Mouse (Mus musculus): ENCODE data around the gene Cacng2. TPM values are rescaled to one million over a fixed set of nuclear protein-coding genes. Genes with fewer than 3 reads are reported as not detected.

Gene Cacng2
- polyA plus RNA-seq, 1 experiment from 2014 or later, result not detected

GRCm38 (mm10) chr15:78080326-78080725 lies 39.5 kb downstream of the Cacng2 start:
- TF ChIP-seq EP300 (IDR thresholded peaks at IDR 0.05) (no peak), CTCF (IDR thresholded peaks at IDR 0.05) (no peak)
- Histone ChIP-seq H3K4me1 (ENCODE audit: insufficient read depth, low read depth, low read length) (no peaks in the 10 kb centered on the region), H3K36me3 (ENCODE audit: insufficient read depth, low read length) (no peaks in the 10 kb centered on the region), H3K27me3 (replicated peaks; ENCODE audit: insufficient read depth, low read length) (no peaks in the 10 kb centered on the region), H3K9ac (replicated peaks; ENCODE audit: low read depth) (no peak overlapping the region), H3K4me3 (ENCODE audit: low read depth, low read length) (no peak overlapping the region), H3K4me2 (replicated peaks; ENCODE audit: low read depth, low read length) (no peak overlapping the region), H3K9me3 (ENCODE audit: low read length) (no peaks in the 10 kb centered on the region), H3K27ac (ENCODE audit: low read length) (no peak overlapping the region)
- no peak for DNase-seq (ENCODE audit: low spot score)
- WGBS, result 64% methylated on average over 4 of the region's 4 CpGs
- ATAC-seq, result no peak

GRCm38 (mm10) chr15:78078776-78079628 lies 40.8 kb downstream of the Cacng2 start:
- H3K4me1 ChIP-seq (ENCODE audit: insufficient read depth, low read depth, low read length), result no peaks in the 10 kb centered on the region
- H3K4me2 ChIP-seq (replicated peaks; ENCODE audit: low read depth, low read length), result no peak overlapping the region
- WGBS, result 59% methylated on average over 15 of the region's 15 CpGs
- H3K9ac ChIP-seq (replicated peaks; ENCODE audit: low read depth), result no peak overlapping the region
- no peaks in the 10 kb centered on the region for H3K36me3 ChIP-seq (ENCODE audit: insufficient read depth, low read length)
- H3K27me3 ChIP-seq (replicated peaks; ENCODE audit: insufficient read depth, low read length), result no peaks in the 10 kb centered on the region
- DNase-seq (ENCODE audit: low spot score) (no peak), ATAC-seq (no peak)
- no peak overlapping the region for H3K4me3 ChIP-seq (ENCODE audit: low read depth, low read length)
- no peaks in the 10 kb centered on the region for H3K9me3 ChIP-seq (ENCODE audit: low read length)
- TF ChIP-seq EP300 (IDR thresholded peaks at IDR 0.05) (no peak), CTCF (IDR thresholded peaks at IDR 0.05) (no peak)
- H3K27ac ChIP-seq (ENCODE audit: low read length), result no peak overlapping the region

DNA sequence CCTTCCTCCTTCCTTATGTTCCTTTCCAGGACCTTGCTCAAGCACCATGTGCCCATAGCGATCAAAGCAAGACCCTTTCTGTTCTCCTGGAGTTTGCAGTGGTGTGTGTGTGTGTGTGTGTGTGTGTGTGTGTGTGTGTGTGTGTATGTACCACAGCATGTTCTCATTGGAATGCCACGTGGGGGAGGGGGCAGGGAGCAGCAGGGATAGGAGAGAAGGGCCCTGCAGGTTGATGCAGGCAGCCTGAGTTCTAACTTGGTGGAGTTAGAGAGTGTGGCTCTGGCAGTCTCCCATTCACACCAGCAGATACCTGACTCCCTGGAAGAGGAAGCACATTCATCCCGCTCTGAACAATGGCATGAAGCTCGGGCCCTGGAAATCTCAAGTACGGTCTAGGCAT lies 41.6 kb downstream of the Cacng2 start:
- no peak overlapping the region for H3K4me3 ChIP-seq (ENCODE audit: low read depth, low read length)
- H3K27ac ChIP-seq (ENCODE audit: low read length), result no peak overlapping the region
- no peaks in the 10 kb centered on the region for H3K36me3 ChIP-seq (ENCODE audit: insufficient read depth, low read length)
- no peak for TF ChIP-seq CTCF (IDR thresholded peaks at IDR 0.05)
- no peak for TF ChIP-seq EP300 (IDR thresholded peaks at IDR 0.05)
- no peak for DNase-seq (ENCODE audit: low spot score)
- ATAC-seq, result no peak
- no peaks in the 10 kb centered on the region for H3K4me1 ChIP-seq (ENCODE audit: insufficient read depth, low read depth, low read length)
- H3K4me2 ChIP-seq (replicated peaks; ENCODE audit: low read depth, low read length), result no peak overlapping the region
- WGBS, result 54% methylated on average over 5 of the region's 5 CpGs
- H3K27me3 ChIP-seq (replicated peaks; ENCODE audit: insufficient read depth, low read length), result no peaks in the 10 kb centered on the region
- H3K9ac ChIP-seq (replicated peaks; ENCODE audit: low read depth), result no peak overlapping the region
- no peaks in the 10 kb centered on the region for H3K9me3 ChIP-seq (ENCODE audit: low read length)

DNA sequence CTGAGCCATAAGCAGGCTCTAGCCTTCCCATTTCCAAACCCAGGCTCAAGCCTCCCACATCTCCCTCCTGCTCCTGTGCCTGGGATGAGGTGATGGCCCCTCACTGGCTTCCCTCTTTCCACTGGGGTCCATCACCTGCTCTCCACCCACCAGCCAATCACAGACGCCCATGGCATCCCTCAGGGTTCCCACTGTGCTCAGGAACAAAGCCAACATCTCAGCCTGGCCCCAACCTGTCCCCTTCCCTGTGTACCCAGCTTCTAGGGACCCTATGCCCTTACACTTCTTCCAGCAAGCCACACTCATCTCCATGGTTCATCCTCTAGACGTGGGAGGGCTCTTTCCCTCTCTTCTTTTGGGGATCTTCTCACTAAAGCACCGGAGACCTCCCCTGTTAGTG lies 43.9 kb downstream of the Cacng2 start:
- Histone ChIP-seq H3K9ac (replicated peaks; ENCODE audit: low read depth) (no peak overlapping the region), H3K4me2 (replicated peaks; ENCODE audit: low read depth, low read length) (no peak overlapping the region), H3K36me3 (ENCODE audit: insufficient read depth, low read length) (no peaks in the 10 kb centered on the region), H3K27ac (ENCODE audit: low read length) (no peak overlapping the region), H3K4me3 (ENCODE audit: low read depth, low read length) (no peak overlapping the region), H3K4me1 (ENCODE audit: insufficient read depth, low read depth, low read length) (no peaks in the 10 kb centered on the region), H3K9me3 (ENCODE audit: low read length) (no peaks in the 10 kb centered on the region), H3K27me3 (replicated peaks; ENCODE audit: insufficient read depth, low read length) (no peaks in the 10 kb centered on the region)
- ATAC-seq (no peak), DNase-seq (ENCODE audit: low spot score) (no peak)
- no peak for TF ChIP-seq CTCF (IDR thresholded peaks at IDR 0.05)
- no peak for TF ChIP-seq EP300 (IDR thresholded peaks at IDR 0.05)
- 33% methylated on average over 3 of the region's 3 CpGs for WGBS

DNA sequence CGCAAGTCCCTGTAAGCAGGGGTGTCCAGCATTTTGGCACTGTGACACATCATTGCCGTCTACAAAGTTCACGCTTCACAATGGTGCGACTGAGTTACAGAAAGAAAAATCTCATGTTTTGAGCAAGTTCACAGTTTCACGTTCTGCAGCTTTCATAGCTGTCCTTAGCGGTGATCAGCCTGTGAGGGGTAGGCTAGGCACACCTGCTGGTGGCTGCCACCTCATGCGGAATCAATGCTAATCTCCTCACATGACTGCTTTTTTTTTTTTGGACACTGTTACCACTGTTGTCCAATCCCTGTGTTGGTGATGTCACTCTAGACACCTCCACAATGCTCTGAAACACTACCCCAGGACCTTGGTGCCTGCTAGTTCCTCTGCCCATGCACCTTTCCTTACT lies 46.7 kb downstream of the Cacng2 start:
- Histone ChIP-seq H3K4me2 (replicated peaks; ENCODE audit: low read depth, low read length) (no peak overlapping the region), H3K27ac (ENCODE audit: low read length) (no peak overlapping the region), H3K9ac (replicated peaks; ENCODE audit: low read depth) (no peak overlapping the region), H3K4me3 (ENCODE audit: low read depth, low read length) (no peak overlapping the region), H3K36me3 (ENCODE audit: insufficient read depth, low read length) (no peaks in the 10 kb centered on the region), H3K9me3 (ENCODE audit: low read length) (no peaks in the 10 kb centered on the region), H3K4me1 (ENCODE audit: insufficient read depth, low read depth, low read length) (no peaks in the 10 kb centered on the region), H3K27me3 (replicated peaks; ENCODE audit: insufficient read depth, low read length) (no peaks in the 10 kb centered on the region)
- DNase-seq (ENCODE audit: low spot score) (no peak), ATAC-seq (no peak)
- TF ChIP-seq CTCF (IDR thresholded peaks at IDR 0.05) (no peak), EP300 (IDR thresholded peaks at IDR 0.05) (no peak)
- WGBS, result 77% methylated on average over 7 of the region's 7 CpGs

DNA sequence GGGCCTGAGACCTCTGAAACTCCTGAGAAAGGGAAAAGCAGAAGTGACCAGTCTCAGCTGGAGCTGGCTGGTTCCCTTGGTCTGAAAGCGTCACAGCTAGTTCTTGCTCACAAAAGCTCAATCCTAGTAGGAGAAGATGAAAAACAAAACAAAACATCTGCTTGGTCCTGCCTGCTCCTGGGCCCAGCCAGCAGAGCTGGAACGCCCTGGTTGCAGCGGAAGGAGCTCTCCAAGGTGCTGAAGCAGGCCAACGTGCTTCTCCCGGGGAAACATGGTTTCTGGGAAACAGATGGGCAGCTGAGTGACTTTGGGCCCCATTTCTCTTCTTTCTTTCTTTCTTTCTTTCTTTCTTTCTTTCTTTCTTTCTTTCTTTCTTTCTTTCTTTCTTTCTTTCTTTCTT lies 53.4 kb downstream of the Cacng2 start:
- no peak overlapping the region for H3K27ac ChIP-seq (ENCODE audit: low read length)
- 2% methylated on average over 5 of the region's 5 CpGs for WGBS
- no peak overlapping the region for H3K4me3 ChIP-seq (ENCODE audit: low read depth, low read length)
- no peaks in the 10 kb centered on the region for H3K4me1 ChIP-seq (ENCODE audit: insufficient read depth, low read depth, low read length)
- no peaks in the 10 kb centered on the region for H3K27me3 ChIP-seq (replicated peaks; ENCODE audit: insufficient read depth, low read length)
- no peaks in the 10 kb centered on the region for H3K36me3 ChIP-seq (ENCODE audit: insufficient read depth, low read length)
- no peak overlapping the region for H3K4me2 ChIP-seq (replicated peaks; ENCODE audit: low read depth, low read length)
- no peak overlapping the region for H3K9ac ChIP-seq (replicated peaks; ENCODE audit: low read depth)
- DNase-seq (ENCODE audit: low spot score) (peak; percentile 77), ATAC-seq (no peak)
- no peaks in the 10 kb centered on the region for H3K9me3 ChIP-seq (ENCODE audit: low read length)
- TF ChIP-seq EP300 (IDR thresholded peaks at IDR 0.05) (no peak), CTCF (IDR thresholded peaks at IDR 0.05) (no peak)
